Mouse (Mus musculus) T-cell, adult 2 months (primary cell): ENCODE measurements at regions not wholly inside any gene's neighbourhood (a gene's known extent, or its start where the extent isn't known, plus 50 kb on each side); places are given as distances from the start of the nearest gene placed in this dataset.

ENCODE experiments used
- DNase-seq: peaks from one replicate; pipeline ENCODE4 v3.0.0; 2022; ENCODE audit warnings: low spot score

DNA sequence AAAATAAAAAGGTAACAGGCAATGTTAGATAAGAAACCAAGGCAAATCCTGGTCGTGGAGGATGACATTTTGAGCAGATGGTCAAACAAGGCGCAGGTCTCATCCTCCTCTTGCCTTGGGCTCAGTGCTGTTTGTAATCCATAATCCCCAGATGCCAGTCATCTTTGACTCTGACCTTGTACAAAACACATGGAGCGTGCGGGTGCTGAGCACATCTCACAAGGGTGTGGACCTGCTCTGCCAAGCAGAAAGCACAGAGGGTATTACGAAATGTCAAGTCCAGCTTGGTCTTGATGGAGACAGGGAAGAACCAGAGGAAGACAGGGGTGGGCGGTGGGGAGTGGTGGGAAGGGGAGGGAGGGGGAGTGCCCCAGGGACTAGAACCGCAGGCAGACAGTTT lies 116.9 kb upstream of the Auts2 start:
- DNase-seq: no peak

GRCm38 (mm10) chr5:132654382-132654781 lies 111.2 kb upstream of the Auts2 start:
- DNase-seq: no peak

GRCm38 (mm10) chr5:132653694-132654300 lies 110.7 kb upstream of the Auts2 start:
- DNase-seq: no peak

DNA sequence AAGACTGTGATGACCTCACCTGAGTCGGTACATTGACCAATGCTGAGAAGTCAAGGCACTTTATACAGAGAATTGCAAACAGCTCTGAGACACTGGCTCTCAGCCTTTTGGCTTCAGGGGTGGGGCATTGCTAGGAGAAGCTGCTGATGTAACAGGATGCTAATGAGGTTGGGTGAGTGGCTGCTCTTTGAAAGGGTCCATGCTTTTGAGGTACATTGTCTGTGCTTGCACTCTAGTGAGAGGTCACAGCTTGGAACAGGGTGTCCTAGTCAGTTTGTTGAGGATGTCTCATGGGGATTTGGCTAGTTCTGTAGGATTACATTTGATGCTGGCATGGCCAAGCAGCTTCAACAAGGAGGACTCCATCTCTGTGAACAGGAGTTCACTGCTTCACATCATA lies 109.1 kb upstream of the Auts2 start:
- no peak for DNase-seq

GRCm38 (mm10) chr5:132649771-132650170 lies 106.6 kb upstream of the Auts2 start:
- DNase-seq: no peak

GRCm38 (mm10) chr5:132648751-132649150 lies 105.6 kb upstream of the Auts2 start:
- DNase-seq: no peak

DNA sequence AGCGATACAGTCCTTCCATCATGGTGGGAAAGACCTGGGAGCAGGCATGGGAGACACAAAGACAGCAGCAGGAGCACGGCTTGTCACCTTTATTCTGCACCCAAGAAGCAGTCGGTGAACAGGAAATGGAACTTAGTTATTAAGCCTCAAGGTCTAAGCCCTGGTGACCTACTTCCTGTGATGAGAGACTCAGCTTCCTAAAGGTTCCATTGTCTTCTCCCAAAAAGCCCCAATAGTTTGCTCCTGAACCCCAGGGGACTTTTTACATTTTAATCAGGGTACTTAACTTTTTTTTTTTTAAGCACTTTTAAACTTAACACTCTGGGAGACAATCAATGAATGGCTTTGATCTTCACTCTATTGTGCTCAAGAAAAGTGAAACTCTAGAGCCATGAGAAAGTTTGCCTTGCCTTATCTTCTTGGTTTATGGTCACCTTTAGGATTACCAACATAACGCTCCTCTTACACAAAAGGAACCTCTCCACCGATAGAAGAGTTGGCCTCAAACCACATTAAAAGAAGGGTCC lies 101.6 kb upstream of the Auts2 start:
- DNase-seq: no peak

- no peak for DNase-seq
These were observed 100.1 kb upstream of the Auts2 start for GRCm38 (mm10) chr5:132643270-132643669.

DNA sequence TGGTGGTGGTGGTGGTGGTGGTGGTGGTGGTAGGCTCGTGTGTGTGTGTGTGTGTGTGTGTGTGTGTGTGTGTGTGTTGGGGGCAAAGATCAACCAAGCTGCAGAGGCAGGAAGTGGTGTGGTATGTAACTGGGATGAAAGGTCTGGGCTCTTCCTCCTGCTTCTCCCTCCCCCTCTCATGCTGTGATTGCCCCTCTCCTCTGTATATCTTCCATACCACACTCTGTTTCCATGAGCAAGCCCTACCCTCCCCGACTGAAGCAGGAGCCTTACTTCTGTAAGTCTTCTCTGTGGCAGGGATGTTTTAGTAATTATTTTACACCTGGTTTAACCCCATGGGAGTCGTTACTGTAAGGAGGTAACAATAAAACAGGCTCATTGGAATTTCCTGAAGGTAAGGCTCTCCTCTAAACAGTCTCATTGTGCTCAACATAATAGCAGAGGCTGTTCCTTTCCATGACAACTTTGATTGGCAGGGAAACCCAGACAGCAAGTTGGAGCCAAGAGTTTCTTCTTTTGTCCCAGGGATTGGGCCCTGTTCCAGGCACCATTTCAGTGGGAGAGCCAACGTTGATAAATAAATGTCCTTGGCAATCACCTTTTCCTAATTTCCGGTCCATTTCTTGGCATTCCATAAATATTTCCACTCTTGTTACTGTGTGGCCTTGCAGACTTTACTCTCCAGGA lies 90.2 kb upstream of the Auts2 start:
- DNase-seq: no peak

- no peak for DNase-seq
These were observed 78.6 kb upstream of the Auts2 start for GRCm38 (mm10) chr5:132621751-132622150.

DNA sequence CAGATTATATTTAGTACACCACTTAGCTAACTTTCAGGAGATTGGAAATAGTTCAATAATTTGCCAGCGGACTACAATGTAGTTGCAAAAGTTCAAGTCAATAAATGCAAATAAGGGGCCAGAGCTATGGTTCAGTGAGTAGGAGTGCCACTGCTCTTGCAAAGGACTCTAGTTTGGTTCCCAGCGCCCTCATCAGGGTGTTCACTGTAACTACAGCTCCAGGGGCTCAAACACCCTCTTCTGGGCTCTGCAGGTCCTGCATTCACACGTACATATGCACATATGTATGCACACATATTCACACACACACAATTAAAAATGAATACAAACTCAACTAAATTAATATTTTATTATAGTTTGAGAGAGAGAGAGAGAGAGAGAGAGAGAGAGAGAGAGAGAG lies 74.1 kb upstream of the Auts2 start:
- DNase-seq: no peak

DNA sequence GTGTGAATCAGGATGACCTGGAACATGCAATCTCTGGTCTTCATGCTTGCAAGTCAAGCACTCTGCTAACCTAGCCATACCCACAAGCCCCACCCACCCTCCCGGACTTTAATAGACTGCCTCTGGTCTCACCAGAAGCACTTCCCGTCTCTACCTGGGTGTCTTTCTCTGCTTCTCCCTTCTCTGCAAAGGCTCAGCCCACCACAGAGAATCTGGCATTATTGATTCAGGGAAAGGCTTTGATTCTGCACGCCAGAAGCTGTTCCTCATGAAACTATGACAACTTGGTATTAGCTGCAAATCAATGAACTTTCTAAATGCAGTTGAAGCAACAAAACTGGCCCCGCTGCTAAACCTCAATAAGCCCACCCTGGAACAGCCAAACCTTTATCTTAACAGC lies 66.1 kb upstream of the Auts2 start:
- DNase-seq: no peak

DNA sequence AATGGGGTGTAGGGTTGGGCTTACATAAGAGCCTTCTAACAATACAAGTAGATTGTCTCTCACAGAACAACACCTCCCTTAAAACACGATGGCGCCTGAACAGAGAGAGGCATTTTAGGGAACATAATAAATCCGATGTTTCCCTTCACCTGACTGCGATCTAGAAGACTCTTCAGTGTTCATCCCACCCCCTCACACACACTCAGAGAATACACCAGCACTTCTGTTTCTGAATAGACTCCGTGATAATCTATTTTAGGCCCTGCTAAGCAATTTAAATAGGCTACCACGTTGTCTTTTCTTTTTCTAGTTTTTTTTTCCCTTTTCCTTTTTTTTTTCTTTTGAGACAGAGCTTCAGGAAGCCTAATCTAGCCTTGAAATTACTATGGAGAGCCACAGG lies 63.1 kb upstream of the Auts2 start:
- no peak for DNase-seq

DNA sequence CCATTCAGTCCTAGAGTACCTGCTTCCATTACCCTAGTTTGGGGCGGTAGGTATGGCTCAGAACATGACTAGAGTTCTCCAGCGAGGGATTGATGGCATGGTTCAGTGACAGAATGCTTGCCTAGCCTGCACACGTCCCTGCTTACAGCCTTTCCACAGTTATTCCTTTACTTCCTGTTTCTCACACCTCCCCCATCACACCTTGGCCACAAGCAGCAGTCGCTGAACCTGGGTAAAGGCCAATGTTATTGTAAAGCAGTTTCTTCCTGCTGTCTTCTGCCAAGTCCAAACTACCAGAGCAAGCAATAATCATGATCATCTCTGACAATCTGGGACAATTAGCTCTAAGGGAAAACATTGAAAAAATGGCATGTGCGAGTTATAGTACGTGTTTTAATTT lies 51.7 kb upstream of the Auts2 start:
- no peak for DNase-seq
